Mouse (Mus musculus): ENCODE data around the gene Il23a. TPM values are rescaled to one million over a fixed set of nuclear protein-coding genes. Genes with fewer than 3 reads are reported as not detected.
"Not testable (repeated sequence)": the region's sequence is repeated elsewhere in the genome, so short reads cannot be mapped to it uniquely, and the experiment has no call there.

The Il23a gene
- not detected for total RNA-seq (2022)

DNA sequence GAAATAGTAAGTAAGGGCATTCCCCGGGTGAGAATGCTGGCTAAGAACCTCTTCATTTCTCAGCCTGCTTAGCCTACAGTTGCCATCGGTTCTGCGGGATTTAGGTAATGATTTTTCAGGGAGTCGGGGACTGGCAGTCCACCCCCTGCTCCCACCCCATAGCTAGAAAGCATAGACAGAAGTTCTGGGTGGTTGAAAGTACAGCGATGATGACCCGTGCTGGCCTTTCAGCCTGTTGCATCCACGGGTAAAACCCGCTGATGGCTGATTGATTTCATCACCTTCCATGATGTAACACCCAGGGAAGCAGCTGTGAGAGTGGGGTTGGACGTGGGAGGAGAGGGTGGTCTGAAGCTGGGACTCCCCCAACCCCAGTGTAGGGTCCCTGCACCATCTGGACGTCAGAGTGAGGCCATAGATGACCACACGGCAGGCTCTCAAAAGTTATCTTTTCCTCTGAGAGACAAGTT lies at the start of gene Il23a:
Gene Il23a, minus strand, starts transcription at position 51 of the 470 bp plus-strand sequence.
- DNase-seq (ENCODE audit: low spot score in 2 of 2) = no peak

DNA sequence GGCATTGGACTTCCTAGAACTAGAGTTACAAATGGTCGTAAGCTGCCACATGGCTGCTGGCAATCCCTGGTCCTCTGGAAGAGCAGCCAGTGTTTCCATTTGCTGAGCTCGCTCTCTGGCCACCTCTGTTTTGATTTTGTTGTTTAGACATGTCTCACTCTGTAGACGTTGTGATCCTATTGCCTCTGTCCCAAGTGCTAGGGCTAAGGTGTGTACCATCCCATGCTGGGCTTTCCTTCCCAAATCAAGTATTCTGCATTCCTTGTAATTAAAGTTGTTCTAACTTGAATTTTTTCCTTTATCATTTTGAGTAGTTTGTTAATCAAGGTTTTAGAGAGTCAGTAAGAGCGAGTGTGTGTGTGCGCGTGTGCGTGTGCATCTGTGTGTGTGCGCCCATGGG lies 49.0 kb upstream of the Il23a start:
- DNase-seq (ENCODE audit: low spot score in 2 of 2) = no peak

DNA sequence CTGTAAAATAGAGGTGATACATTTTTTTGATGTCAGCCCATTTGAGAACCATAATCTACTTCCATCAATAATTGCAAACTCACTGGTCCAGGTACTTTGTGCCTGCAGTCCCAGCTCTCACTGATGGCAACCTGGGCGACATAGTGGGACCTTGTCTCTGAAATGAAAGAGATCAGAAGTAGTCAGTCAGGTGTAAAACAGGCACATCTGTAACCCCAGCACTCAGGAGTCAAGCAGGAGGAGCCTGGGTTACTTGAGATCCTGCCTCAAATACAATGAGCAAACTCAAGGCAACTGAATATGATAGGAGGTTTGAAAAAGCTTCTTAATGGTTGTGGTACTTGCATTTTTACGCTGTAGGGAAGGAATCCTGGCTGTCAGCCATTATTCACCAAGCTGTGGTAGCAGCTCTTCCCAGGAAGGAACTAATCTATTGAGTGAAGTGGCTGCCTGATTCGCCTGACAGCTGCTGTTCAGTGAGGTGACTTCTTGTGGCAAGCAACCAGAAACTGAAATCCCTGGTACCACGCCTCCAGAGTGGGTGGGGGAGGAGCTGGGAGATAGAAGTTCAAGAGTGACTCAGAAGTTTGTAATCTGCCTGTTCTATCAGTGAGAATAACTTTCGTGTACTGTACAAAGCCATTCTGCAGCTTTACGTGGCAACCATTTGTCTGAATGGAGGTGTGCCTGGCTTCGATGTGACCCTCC lies 46.2 kb upstream of the Il23a start:
- peak; percentile 71 to 73 for DNase-seq (ENCODE audit: low spot score in 2 of 2)

DNA sequence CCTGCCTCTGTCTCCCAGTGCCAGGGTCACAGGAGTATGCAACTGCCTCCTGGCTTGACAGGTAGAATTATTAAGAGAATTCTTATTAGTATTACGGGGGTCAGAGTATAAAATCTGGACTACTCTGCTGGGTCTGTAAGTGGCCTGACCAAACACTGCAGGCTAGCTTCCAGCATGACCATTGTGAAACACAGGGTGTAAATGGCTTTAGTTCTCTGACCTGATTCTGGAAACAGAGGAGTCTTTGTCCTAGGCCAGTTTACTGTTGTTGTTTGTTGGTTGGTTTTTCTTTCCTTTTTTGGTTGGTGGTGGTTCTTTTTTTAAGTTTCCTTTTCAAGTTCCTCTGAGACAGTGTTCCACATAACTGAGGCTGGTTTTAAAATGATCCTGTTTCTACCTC lies 44.9 kb upstream of the Il23a start:
- no peak for DNase-seq (ENCODE audit: low spot score in 2 of 2)

DNA sequence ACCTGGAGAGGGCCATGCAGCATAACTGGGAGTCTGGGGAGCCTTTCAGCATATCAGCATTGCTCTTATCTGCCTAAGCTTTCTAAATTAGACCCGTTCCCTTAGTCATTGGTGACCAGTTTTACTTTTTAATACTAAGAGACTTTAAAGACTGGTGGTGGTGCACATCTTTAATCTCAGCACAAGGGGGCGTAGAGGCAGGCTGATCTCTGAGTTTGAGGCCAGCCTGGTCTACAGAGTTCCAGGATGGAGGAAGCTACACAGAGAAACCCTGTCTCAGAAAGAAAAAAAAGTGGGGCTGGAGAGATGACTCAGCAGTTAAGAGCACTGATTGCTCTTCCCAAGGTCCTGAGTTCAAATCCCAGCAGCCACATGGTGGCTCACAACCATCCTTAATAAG lies 41.7 kb upstream of the Il23a start:
- no peak for DNase-seq (ENCODE audit: low spot score in 2 of 2)

DNA sequence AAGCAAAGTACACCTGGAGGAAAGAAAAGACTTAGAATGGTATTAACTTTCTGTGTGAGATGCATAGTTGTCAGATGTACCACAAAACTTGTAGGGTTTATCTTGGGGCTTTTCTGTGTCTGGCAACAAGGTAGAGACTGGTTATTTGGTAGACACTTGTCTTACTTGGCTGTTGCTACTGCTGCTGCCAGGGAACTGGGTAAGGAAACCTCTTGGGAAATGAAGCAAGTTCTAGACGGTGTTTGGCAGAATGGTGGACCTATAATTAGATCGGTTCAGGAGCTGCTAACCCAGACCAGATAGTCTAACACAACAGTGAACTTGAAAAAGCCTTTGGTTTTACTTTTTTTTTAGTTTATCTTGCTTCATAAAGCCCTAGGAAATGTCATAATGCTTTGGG lies 40.4 kb upstream of the Il23a start:
- DNase-seq (ENCODE audit: low spot score in 2 of 2) = no peak

DNA sequence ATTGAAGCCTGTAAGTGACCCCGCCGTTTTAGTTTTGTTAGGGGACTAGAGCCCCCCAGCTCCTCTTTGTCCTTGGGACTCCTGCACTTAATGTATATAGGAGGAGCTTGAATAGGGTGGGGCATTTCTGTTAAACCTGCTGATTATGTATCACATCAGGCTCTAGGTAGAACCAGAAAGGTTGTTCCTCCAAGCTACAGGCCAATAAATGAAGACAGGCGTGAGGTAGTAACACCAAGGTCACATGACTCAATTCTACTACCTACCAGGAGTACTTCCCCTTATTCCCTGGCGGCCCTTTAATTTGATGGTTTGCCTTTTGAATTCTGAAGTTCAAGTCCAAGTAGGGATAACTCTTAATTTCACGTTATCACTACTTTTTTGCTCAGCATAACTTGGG lies 39.9 kb upstream of the Il23a start:
- DNase-seq (ENCODE audit: low spot score in 2 of 2) = no peak

DNA sequence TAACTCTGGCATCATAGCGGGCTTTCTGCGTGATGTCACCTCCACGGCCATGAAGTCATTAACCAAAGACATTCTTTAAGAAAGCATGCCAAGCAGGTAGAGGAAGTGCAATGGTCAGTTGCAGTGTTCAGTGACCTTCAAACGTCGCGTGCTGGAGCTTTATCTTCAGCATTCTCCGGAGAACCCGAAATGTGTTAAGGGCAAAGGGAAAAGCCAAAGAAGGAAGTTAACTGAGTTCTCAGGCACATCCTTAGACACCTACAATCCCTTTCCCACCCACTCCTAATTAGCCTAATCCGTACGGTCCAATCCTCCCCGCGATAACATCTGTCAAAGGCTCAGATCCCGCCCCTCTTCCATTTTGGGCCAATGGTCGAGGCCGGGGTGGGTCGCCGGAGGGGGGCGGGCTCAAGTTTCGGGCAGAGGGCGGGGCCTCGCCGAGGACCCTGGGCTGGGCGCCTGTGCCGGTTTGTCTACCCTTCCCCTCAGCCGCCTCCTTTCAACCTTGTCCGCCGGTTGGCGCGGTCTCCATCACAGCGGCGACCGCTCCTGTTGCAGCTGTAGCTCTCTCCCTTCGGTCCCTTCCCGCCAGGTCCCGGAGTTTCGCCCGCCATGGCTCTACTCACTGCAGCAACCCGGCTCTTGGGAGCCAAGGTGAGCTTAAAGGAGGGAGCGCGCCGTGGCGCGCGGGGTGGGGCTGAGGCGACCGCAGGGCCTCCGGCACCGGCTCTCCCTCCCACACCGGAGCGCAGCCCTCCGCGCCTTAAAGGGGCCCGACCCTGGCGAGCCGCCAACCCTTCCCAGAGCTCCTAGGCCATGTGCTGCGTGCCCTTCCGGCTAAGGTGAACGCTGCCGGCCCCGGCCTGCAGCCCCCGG lies 39.0 kb upstream of the Il23a start, which contains the start of gene Cs:
Gene Cs, plus strand, starts transcription at position 429 of the 876 bp plus-strand sequence.
- peak; percentile 92 to 95 for DNase-seq (ENCODE audit: low spot score in 2 of 2)

DNA sequence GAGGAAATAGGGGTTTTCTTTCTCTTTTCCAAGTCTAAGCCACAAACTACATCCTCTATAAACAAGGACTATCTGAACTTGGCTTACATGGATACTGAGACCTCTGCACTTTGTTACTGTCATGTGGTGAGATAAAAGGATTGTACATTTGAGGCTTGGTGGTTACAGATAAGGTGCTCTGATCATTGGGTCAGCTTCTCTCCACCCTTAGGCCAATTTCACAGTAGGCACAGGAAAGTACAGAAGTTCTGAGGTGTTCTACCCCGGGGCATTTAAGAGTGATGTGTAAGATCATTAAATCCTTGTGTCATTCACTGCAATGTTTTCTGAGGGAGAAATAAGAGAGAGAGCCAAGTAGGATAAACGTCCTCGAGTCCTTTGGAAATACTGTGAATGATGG lies 38.0 kb upstream of the Il23a start:
- DNase-seq (ENCODE audit: low spot score in 2 of 2) = no peak

DNA sequence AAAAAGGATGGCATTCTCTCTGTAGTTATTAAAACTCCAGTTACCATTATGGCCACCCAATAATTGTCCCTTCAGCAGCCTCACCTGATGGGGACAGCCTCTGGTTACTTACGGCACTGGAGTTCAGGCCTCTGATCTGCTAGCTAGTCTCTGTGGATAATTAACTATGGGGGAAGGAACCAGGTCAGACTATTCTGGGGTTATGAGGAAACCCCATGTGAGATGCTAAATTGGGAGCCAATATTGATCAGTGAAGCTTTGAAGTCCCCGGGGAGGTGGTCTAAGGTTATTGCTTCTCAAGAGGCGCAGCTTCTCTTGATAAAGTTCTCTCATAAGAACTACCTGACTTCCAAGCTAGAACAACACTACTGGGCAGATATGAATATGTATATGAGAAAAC lies 37.6 kb upstream of the Il23a start:
- no peak for DNase-seq (ENCODE audit: low spot score in 2 of 2)

DNA sequence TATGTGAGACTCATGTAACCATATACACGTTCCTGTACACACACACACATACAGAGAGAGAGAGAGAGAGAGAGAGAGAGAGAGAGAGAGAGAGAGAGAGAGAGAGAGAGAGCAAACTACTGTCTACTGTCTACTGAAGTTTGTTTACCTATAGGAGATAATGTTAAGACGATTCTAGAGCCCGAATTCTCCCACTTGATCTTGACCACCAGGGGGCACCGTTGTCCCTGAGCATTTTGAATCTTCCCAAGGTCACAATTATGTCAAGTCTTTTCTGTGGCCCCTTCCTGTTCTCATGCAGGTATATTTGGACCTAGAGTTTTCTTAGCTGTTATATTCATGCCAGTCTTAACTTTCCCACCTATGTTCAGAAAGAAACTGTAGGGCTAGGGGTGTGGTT lies 37.0 kb upstream of the Il23a start:
- DNase-seq (ENCODE audit: low spot score in 2 of 2) = peak; percentile 63 to 71

DNA sequence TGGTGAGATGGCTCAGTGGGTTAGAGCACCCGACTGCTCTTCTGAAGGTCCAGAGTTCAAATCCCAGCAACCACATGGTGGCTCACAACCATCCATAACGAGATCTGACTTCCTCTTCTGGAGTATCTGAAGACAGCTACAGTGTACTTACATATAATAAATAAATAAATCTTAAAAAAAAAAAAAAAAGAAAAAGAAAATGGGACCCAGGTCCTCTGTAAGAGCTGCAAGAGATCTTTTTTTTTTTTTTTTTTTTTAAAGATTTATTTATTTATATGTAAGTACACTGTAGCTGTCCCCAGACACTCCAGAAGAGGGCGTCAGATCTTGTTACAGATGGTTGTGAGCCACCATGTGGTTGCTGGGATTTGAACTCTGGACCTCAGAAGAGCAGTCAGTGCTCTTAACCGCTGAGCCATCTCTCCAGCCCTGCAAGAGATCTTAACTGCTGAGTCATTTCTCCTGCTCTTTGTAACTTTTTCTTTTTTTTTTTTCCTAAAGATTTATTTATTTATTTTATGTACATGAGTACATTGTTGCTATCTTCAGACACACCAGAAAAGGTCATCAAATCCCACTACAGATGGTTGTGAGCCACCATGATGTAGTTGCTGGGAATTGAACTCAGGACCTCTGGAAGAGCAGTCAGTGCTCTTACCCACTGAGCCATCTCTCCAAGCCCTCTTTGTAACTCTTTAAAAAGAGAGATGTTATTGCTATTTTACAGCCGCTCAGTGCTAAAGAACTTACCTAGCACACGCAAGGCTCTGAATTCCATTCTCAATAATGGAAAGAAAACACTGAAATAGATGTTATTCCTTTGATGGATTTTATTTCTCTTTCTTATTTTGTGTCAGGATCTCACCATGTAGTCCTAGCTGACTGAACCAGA lies 34.1 kb upstream of the Il23a start:
- DNase-seq (ENCODE audit: low spot score in 2 of 2) = not testable (repeated sequence)

DNA sequence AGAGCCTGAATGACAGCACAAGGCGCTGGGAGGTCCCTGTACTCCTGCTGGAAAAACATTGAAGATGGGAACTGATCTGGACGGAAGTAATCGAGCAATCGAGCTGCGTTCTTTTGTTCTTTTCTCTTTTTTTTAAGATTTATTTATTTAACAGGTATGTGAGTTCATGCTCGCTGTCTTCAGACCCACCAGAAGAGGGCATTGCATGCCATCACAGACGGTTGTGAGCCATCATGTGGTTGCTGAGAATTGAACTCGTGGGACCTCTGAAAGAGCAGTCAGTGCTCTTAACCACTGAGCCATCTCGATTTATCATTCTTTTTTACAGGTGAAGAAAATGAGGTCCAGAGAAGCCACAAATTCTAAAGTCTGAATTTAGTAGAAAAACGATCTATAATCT lies 29.1 kb upstream of the Il23a start:
- DNase-seq (ENCODE audit: low spot score in 2 of 2) = no peak

DNA sequence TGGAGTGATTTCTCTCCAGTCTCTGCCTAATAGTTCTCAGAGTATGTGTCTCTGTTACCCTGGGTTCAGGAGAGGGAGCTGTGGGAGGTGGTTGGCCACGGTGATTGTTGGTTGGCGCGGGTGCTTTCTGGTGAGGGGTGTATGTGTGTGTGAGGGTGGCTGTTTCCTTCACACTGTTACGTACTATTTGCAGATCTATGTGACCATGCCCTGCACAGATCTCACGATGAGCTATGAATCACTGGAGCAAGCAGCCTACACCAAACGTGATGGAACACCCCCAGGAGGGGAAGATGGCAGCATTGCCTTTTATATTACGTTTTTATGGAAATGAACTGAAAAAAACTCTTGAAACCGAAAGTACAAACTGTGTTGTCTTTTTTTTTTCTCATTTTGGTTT lies 28.3 kb upstream of the Il23a start:
- DNase-seq (ENCODE audit: low spot score in 2 of 2) = no peak

DNA sequence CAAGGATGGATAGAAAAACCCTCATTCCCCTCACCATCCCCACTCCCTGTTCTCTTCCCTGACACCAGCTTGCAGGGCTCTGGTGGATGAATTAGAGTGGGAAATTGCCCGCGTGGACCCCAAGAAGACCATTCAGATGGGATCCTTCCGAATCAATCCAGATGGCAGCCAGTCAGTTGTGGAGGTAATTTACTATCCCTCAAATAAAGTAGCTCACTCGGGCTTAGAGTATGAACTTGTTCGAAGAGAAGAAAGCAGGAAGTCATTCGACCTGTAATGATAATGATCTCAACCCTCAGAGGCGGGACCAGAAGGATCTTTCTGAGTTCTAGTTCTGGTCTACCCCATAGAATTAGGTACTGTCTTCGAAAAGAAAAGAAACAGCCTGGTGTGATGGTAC lies 25.0 kb upstream of the Il23a start:
- DNase-seq (ENCODE audit: low spot score in 2 of 2) = no peak

DNA sequence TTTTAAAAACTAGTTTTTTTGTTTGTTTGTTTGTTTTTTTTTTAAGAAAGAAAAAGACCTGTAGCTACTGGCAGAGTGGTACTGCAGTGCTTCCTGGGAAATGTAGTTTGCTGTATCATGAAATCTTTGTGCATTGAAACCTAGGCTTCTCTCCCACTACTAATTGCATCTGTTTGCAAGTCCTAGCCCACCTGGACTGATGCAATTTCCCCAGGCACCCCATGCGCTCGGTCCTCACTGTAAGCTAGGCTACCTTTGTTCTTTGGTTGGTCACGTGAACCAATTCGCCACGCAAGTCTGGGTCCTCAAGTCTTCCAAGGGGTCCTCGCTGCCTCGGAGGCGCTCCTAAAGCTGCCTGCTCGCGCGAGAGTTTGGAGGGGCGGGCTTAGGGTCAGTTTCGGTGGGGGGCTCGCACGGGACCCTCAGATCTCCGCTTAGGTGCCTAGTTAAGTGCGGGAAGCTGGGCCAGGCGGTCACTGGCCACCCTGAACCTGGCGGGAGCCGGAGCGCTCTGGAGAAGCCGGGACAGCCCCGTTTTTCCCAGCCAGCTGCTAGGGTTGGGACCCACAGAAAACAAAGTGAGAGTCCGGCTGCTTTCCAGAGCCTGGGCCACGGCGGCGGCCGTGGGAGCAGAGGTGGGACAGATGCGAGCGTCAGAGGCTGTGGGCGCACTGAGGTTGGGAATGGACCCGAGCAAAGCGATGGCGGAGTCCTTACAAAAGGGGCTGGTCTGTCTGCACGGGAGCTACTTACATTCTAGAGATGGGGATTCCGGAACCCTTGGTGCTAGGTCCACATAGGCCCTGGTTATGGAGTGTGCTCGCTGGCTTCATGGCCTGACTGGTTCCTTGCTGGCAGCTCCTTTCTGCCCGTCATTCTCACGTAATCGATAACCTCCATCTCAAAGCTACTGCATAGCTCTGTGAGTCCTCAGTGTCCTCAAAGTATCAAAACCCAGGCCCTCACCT lies 23.9 kb upstream of the Il23a start, which contains the start of gene Cnpy2:
Gene Cnpy2, plus strand, starts transcription at position 319 of the 968 bp plus-strand sequence.
- DNase-seq (ENCODE audit: low spot score in 2 of 2) = peak; percentile 62 to 69

DNA sequence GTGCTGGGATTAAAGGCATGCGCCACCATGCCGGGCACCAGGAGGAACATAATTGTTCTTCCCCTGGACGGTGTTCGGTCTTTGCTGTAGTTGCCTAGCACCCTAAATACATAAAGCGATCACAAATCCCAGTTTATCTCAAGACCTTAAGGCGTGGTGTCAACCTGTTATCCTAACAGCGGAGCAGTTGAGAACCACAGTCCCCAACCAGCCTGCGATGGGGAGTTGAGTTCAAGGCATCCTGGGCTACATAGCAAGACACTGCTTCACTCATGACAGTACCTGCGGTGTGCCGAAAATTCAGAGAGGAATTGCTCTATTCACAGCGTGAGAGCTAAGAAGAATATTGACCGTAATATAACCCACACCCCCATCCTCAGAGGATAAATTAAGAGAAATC lies 23.1 kb upstream of the Il23a start:
- no peak for DNase-seq (ENCODE audit: low spot score in 2 of 2)

DNA sequence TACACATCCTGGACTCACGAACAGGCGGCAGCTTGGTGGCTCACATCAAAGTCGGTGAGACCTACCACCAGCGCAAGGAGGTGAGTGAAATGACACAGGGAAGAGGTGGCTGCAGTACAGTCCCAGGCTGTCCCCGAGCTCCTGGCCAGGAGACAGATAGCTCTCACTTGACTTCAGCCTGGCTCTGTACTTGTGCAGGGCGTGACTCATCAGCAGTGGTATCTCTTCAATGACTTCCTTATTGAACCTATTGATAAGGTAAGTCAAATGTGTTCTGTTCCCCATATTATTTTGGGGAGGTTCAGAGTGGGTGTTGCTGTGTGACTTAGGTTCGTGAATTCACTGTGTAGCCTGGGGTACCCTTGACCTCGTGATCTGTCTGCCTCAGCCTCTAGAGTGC lies 17.0 kb upstream of the Il23a start:
- DNase-seq (ENCODE audit: low spot score in 2 of 2) = no peak

DNA sequence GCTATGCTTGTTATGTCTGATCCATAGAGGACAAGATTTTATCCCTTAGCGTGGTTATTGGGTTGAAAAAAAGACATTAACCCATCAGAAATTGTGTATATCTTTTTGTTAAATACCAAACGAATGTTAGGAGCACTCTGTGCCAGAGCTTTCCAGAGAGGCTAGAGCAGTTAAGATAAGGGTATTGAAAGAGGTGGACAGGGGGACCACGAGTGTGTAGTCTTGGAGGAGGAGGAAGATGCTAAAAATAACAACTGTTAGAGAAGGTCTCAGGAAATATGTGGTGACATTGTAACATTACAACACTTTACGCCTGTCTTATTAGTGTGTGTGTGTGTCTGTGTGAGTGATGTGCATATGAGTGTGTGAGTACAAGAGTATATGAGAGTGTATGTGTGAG lies 12.3 kb upstream of the Il23a start:
- no peak for DNase-seq (ENCODE audit: low spot score in 2 of 2)

DNA sequence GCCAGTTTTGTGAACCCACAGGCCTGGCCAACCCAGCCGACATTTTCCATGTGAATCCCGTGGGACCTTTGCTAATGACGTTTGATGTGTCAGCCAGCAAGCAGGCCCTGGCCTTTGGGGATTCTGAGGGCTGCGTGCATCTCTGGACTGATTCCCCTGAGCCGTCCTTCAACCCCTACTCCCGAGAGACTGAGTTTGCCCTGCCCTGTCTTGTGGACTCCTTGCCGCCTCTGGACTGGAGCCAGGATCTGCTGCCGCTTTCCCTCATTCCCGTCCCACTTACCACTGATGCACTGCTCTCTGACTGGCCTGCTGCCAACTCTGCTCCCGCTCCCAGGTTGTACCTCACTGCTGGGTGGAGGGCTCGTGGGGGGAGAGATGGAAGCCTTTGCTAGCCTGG lies 11.6 kb upstream of the Il23a start:
- no peak for DNase-seq (ENCODE audit: low spot score in 2 of 2)

All from gastrocnemius, adult 8-10 months (tissue).